Mouse (Mus musculus) MEL (cell line): ENCODE measurements around the gene Lrrfip1. TPM values are rescaled to one million over a fixed set of nuclear protein-coding genes. Genes with fewer than 3 reads are reported as not detected.

Experiments
- DNase-seq: peaks from one replicate; pipeline ENCODE4 v3.0.0; 2011; ENCODE audit warnings: low read depth, low spot score
- H3K27ac ChIP-seq: 2 replicates; pipeline ENCODE4 v1.5.1; 2012; ENCODE audit warnings: low read depth, mild to moderate bottlenecking, control low read depth, low read length, moderate library complexity; ENCODE audit not compliant: control insufficient read depth
- H3K27me3 ChIP-seq, 2 experiments: fragments of 150-350 bp in 1 of 2; sonication (generic) in 1 of 2; 2 replicates each; pipeline ENCODE4 v1.6.1; 2012; ENCODE audit warnings: low read length in 2 of 2, mild to moderate bottlenecking in 2 of 2, improper control_type of control experiment in 1 of 2, moderate library complexity in 1 of 2; ENCODE audit not compliant: insufficient read depth in 2 of 2, control insufficient read depth in 1 of 2
- H3K36me3 ChIP-seq, 2 experiments: 2 replicates each; pipeline ENCODE4 v1.6.1; 2012 to 2014; ENCODE audit warnings: low read length in 2 of 2, improper control_type of control experiment in 1 of 2, inconsistent platforms in 1 of 2, mild to moderate bottlenecking in 1 of 2; ENCODE audit not compliant: insufficient read depth in 2 of 2, control insufficient read depth in 1 of 2
- H3K4me1 ChIP-seq, 2 experiments: fragments of 150-350 bp in 1 of 2; sonication (generic) in 1 of 2; 2 replicates each; pipeline ENCODE4 v1.6.1; 2012; ENCODE audit warnings: low read length in 2 of 2, improper control_type of control experiment in 1 of 2, mild to moderate bottlenecking in 1 of 2; ENCODE audit not compliant: insufficient read depth in 2 of 2, control insufficient read depth in 1 of 2
- H3K4me3 ChIP-seq, 2 experiments: fragments of 150-350 bp in 1 of 2; sonication (generic) in 1 of 2; 2 replicates each; pipeline ENCODE4 v1.5.1; 2012; ENCODE audit warnings: low read depth in 2 of 2, low read length in 2 of 2, mild to moderate bottlenecking in 2 of 2, moderate library complexity in 2 of 2, control low read depth in 1 of 2, improper control_type of control experiment in 1 of 2; ENCODE audit not compliant: control insufficient read depth in 1 of 2, insufficient read depth in 1 of 2
- H3K79me2 ChIP-seq: 2 replicates; pipeline ENCODE4 v1.6.1; 2012; ENCODE audit warnings: mild to moderate bottlenecking, low read length, moderate library complexity; ENCODE audit not compliant: control insufficient read depth, poor library complexity, insufficient read depth
- H3K9ac ChIP-seq: 2 replicates; pipeline ENCODE4 v1.6.1; 2012; ENCODE audit warnings: low read depth, mild to moderate bottlenecking, control low read depth, low read length, moderate library complexity; ENCODE audit not compliant: control insufficient read depth, poor library complexity, severe bottlenecking
- H3K9me3 ChIP-seq: fragments of 150-350 bp; sonication (generic); replicated peaks from 2 replicates; pipeline ENCODE4 v1.6.1; 2012; ENCODE audit warnings: mild to moderate bottlenecking, low read length, improper control_type of control experiment, moderate library complexity; ENCODE audit not compliant: insufficient read depth
- BHLHE40 ChIP-seq: IDR thresholded peaks from 2 replicates; pipeline ENCODE4 v1.6.1; 2012; ENCODE audit warnings: low read depth, mild to moderate bottlenecking, inconsistent platforms, low read length, improper control_type of control experiment, borderline replicate concordance
- CHD1 ChIP-seq: IDR thresholded peaks from 2 replicates; pipeline ENCODE4 v1.6.1; 2012; ENCODE audit warnings: low read depth, mild to moderate bottlenecking, inconsistent platforms, low read length, improper control_type of control experiment
- CTCF ChIP-seq, 3 experiments: IDR thresholded peaks in 2 of 3; conservative IDR thresholded peaks in 1 of 3; 2 replicates each; pipeline ENCODE4 v1.5.1; 2011 to 2012; ENCODE audit warnings: low read length in 3 of 3, low read depth in 2 of 3, mild to moderate bottlenecking in 2 of 3, improper control_type of control experiment in 1 of 3, inconsistent platforms in 1 of 3, mixed read lengths in 1 of 3, moderate library complexity in 1 of 3; ENCODE audit not compliant: control insufficient read depth in 1 of 3, insufficient read depth in 1 of 3, poor library complexity in 1 of 3, severe bottlenecking in 1 of 3
- ETS1 ChIP-seq: IDR thresholded peaks from 2 replicates; pipeline ENCODE4 v1.6.1; 2012; ENCODE audit warnings: low read depth, mild to moderate bottlenecking, inconsistent platforms, low read length, improper control_type of control experiment, moderate library complexity
- JUND ChIP-seq: IDR thresholded peaks from 2 replicates; pipeline ENCODE4 v1.6.1; 2011; ENCODE audit warnings: low read depth, mild to moderate bottlenecking, improper control_type of control experiment, low read length
- MAFK ChIP-seq: IDR thresholded peaks from 2 replicates; pipeline ENCODE4 v1.6.1; 2011; ENCODE audit warnings: low read depth, mild to moderate bottlenecking, low read length, improper control_type of control experiment, borderline replicate concordance
- MAX ChIP-seq: IDR thresholded peaks from 2 replicates; pipeline ENCODE4 v1.6.1; 2011; ENCODE audit warnings: low read length, improper control_type of control experiment
- MYB ChIP-seq: IDR thresholded peaks from 2 replicates; pipeline ENCODE4 v1.6.1; 2011; ENCODE audit warnings: mild to moderate bottlenecking, low read depth, low read length, improper control_type of control experiment
- NELFE ChIP-seq: IDR thresholded peaks from 2 replicates; pipeline ENCODE4 v1.6.1; 2011; ENCODE audit warnings: low read depth, low read length, improper control_type of control experiment
- POLR2AphosphoS2 ChIP-seq: IDR thresholded peaks from 2 replicates; pipeline ENCODE4 v1.6.1; 2011; ENCODE audit warnings: low read length, improper control_type of control experiment
- RAD21 ChIP-seq: IDR thresholded peaks from 2 replicates; pipeline ENCODE4 v1.6.1; 2011; ENCODE audit warnings: mild to moderate bottlenecking, low read depth, low read length, improper control_type of control experiment
- RCOR1 ChIP-seq: IDR thresholded peaks from 2 replicates; pipeline ENCODE4 v1.6.1; 2012; ENCODE audit warnings: low read depth, mild to moderate bottlenecking, inconsistent platforms, low read length, improper control_type of control experiment
- SIN3A ChIP-seq: IDR thresholded peaks from 2 replicates; pipeline ENCODE4 v1.6.1; 2012; ENCODE audit warnings: low read length, improper control_type of control experiment, inconsistent platforms
- SMC3 ChIP-seq: IDR thresholded peaks from 2 replicates; pipeline ENCODE4 v1.6.1; 2011; ENCODE audit warnings: low read depth, low read length, improper control_type of control experiment
- TCF12 ChIP-seq: IDR thresholded peaks from 2 replicates; pipeline ENCODE4 v1.6.1; 2014; ENCODE audit warnings: low read depth, mild to moderate bottlenecking, inconsistent platforms, low read length, improper control_type of control experiment, moderate library complexity
- UBTF ChIP-seq: IDR thresholded peaks from 2 replicates; pipeline ENCODE4 v1.6.1; 2012; ENCODE audit warnings: low read depth, mild to moderate bottlenecking, inconsistent platforms, low read length, improper control_type of control experiment, moderate library complexity, borderline replicate concordance; ENCODE audit not compliant: insufficient read depth
- ZKSCAN1 ChIP-seq: IDR thresholded peaks from 2 replicates; pipeline ENCODE4 v1.6.1; 2012; ENCODE audit warnings: low read depth, mild to moderate bottlenecking, inconsistent platforms, low read length, improper control_type of control experiment, moderate library complexity
- polyA plus RNA-seq, 2 experiments: library from polyadenylated mRNA; stranded (reverse) in 1 of 2; unstranded in 1 of 2; fragments of >175 nt in 1 of 2; fragments of >200 nt in 1 of 2; gene quantifications; 2 replicates each; pipeline versions ENCODE4 v1.2.1 to v1.2.4; 2012; ENCODE audit warnings: low replicate concordance in 2 of 2, low read depth in 1 of 2; ENCODE audit not compliant: insufficient read length in 2 of 2, insufficient read depth in 1 of 2, missing spikeins in 1 of 2
- total RNA-seq: library from RNA; depleted of rRNA; stranded (reverse); fragments of 300-350 nt; gene quantifications from 2 replicates; pipeline ENCODE4 v1.2.3, GENCODE M21; 2012

The Lrrfip1 gene
- total and polyA plus RNA-seq, 3 experiments = 12.9 to 15.4 TPM; not detected in 1

DNA sequence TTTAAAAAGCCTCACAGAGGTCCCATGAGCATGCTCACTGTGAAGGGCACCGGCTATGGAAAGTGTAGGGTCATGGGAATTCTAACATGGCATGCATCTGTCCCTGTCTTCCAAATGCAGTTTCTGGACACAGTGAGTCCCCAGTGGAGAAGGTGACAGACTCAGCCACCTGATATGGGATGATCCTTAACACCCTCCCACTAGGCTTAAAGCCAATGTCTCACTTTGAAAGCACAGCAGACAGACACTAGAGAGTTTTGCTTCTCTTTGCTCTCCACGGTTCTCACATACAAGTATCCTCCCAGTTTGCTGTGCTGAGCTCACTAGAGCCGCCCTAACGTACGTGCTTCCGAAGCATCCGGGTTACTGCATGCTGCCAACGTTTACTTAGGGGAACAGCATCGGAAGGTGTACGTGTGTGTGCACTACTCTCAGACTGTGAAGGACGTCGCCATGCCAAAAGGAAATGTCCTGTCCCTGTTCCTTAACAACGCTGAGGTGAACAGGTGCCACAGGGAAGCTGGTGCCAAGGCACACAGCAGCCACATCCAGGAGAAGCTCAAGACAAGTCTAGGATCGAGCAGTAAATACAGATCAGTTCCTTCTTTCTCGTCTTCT is 104.9 kb downstream of the Lrrfip1 start:
- no peak for DNase-seq
- Histone ChIP-seq H3K79me2 (no peaks in the 10 kb centered on the region), H3K36me3 (no peaks in the 10 kb centered on the region)
- TF ChIP-seq RCOR1 (no peak), ETS1 (no peak), JUND (no peak), NELFE (no peak), UBTF (no peak), MAX (no peak), MAFK (no peak), BHLHE40 (no peak), POLR2AphosphoS2 (no peak)
- TF ChIP-seq, all 39 proteins: peak for 0
- Histone ChIP-seq H3K9ac (no peak overlapping the region), H3K4me3 (no peak overlapping the region), H3K4me1 (no peaks in the 10 kb centered on the region), H3K27me3 (no peaks in the 10 kb centered on the region), H3K9me3 (no peaks in the 10 kb centered on the region), H3K27ac (no peak overlapping the region)

DNA sequence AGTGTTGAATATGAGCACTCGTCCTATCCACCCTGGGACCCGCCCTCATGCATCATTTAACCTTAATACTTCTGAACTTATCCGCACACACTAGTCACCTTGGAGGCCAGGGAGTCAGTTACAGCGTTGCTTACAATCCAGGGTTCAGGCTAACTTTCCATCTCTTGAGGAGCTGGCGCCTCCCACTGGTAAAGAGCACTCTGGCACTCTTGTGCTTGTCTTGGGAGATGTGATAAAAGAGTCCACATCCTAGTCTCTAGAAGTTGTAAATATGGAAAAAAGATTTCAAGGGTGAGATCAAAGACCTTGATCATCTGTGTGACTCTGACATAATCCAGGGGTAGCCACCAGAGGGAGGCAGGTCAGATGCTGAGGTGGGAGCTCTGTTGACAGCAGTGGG is 109.0 kb downstream of the Lrrfip1 start:
- TF ChIP-seq CTCF (IDR thresholded peaks at IDR 0.05 in 2 of 3, conservative IDR thresholded peaks at IDR 0.05 in 1 of 3; ENCODE audit: control insufficient read depth in 1 of 3, insufficient read depth in 1 of 3, low read depth in 2 of 3, low read length in 3 of 3, poor library complexity in 1 of 3, severe bottlenecking in 1 of 3) (peak in 2 of 3 experiments; percentile 15 to 22; a peak in 2 of 6 replicates), CHD1 (no peak), TCF12 (no peak), ZKSCAN1 (no peak), SIN3A (no peak), SMC3 (peak; percentile 23)
- TF ChIP-seq, all 39 proteins: peak for 2
- Histone ChIP-seq H3K9ac (no peak overlapping the region), H3K79me2 (no peaks in the 10 kb centered on the region), H3K27me3 (no peaks in the 10 kb centered on the region), H3K9me3 (no peaks in the 10 kb centered on the region), H3K4me1 (no peaks in the 10 kb centered on the region), H3K27ac (no peak overlapping the region), H3K4me3 (no peak overlapping the region), H3K36me3 (no peaks in the 10 kb centered on the region; a peak in 1 of 4 replicates)
- no peak for DNase-seq

GRCm38 (mm10) chr1:91109302-91109701 is 110.8 kb downstream of the Lrrfip1 start:
- Histone ChIP-seq H3K9ac (no peak overlapping the region), H3K4me1 (no peaks in the 10 kb centered on the region)
- DNase-seq = no peak
- no peak for TF ChIP-seq RAD21
- no peak for TF ChIP-seq MYB
- TF ChIP-seq TCF12 = no peak
- TF ChIP-seq, all 39 proteins: peak for 0
- Histone ChIP-seq H3K4me3 (no peak overlapping the region), H3K79me2 (no peaks in the 10 kb centered on the region), H3K36me3 (no peaks in the 10 kb centered on the region; a peak in 1 of 4 replicates), H3K27ac (no peak overlapping the region), H3K27me3 (no peaks in the 10 kb centered on the region), H3K9me3 (no peaks in the 10 kb centered on the region)
